Mouse (Mus musculus): Measurements from ENCODE around the gene Prkch.

- TF ChIP-seq TAL1 (conservative IDR thresholded peaks at IDR 0.05; ENCODE audit: low read depth, low read length) (no peak), CTCF (IDR thresholded peaks at IDR 0.05; ENCODE audit: low read depth, low read length) (no peak), GATA1 (IDR thresholded peaks at IDR 0.05; ENCODE audit: borderline replicate concordance, low read length) (no peak), POLR2AphosphoS5 (IDR thresholded peaks at IDR 0.05; ENCODE audit: insufficient replicate concordance, low read depth, low read length) (no peak), GATA2 (IDR thresholded peaks at IDR 0.05; ENCODE audit: borderline replicate concordance, low read depth, low read length) (no peak)
These were observed 195.0 kb downstream of the Prkch start for GRCm38 (mm10) chr12:73779332-73780231.
